Mouse (Mus musculus) embryonic facial prominence, embryonic 11.5 days (tissue): ENCODE data around the gene Ptgir. TPM values are rescaled to one million over a fixed set of nuclear protein-coding genes. Genes with fewer than 3 reads are reported as not detected.

ENCODE experiments used
- ATAC-seq: fragments of 200-750 bp; cut with Nextera tagmentation; replicated peaks from 2 replicates; pipeline ENCODE4 v1.8.0; 2017; ENCODE audit warnings: low read depth; ENCODE audit not compliant: insufficient number of reproducible peaks, low FRiP score, low TSS enrichment
- DNase-seq: peaks from one replicate; pipeline ENCODE4 v3.0.0-alpha.2; 2015; ENCODE audit warnings: low spot score
- H3K27ac ChIP-seq: fragments of 300-500 bp; sonication (generic); replicated peaks from 2 replicates; pipeline ENCODE4 v1.5.1; 2014; ENCODE audit warnings: mild to moderate bottlenecking, low read depth, low read length, control low read depth
- H3K27me3 ChIP-seq: fragments of 300-500 bp; sonication (generic); 2 replicates; pipeline ENCODE4 v1.6.1; 2014; ENCODE audit warnings: mild to moderate bottlenecking, low read length, moderate library complexity, mixed read lengths; ENCODE audit not compliant: control insufficient read depth, insufficient read depth
- H3K36me3 ChIP-seq: fragments of 300-500 bp; sonication (generic); replicated peaks from 2 replicates; pipeline ENCODE4 v1.6.1; 2014; ENCODE audit warnings: low read depth, mild to moderate bottlenecking, low read length, moderate library complexity, mixed read lengths; ENCODE audit not compliant: control insufficient read depth, insufficient read depth
- H3K4me1 ChIP-seq: fragments of 300-500 bp; sonication (generic); 2 replicates; pipeline ENCODE4 v1.6.1; 2014; ENCODE audit warnings: low read length, mixed read lengths; ENCODE audit not compliant: control insufficient read depth, insufficient read depth
- H3K4me2 ChIP-seq: fragments of 300-500 bp; sonication (generic); 2 replicates; pipeline ENCODE4 v1.6.1; 2014; ENCODE audit warnings: low read depth, mild to moderate bottlenecking, control low read depth, low read length, moderate library complexity
- H3K4me3 ChIP-seq: fragments of 300-500 bp; sonication (generic); 2 replicates; pipeline ENCODE4 v1.5.1; 2014; ENCODE audit warnings: low read depth, low read length, control low read depth
- H3K9ac ChIP-seq: fragments of 300-500 bp; sonication (generic); replicated peaks from 2 replicates; pipeline ENCODE4 v1.6.1; 2014; ENCODE audit warnings: mild to moderate bottlenecking, control low read depth, low read length
- H3K9me3 ChIP-seq: fragments of 300-500 bp; sonication (generic); replicated peaks from 2 replicates; pipeline ENCODE4 v1.6.1; 2016; ENCODE audit warnings: mild to moderate bottlenecking, low read length, inconsistent platforms, mixed read lengths; ENCODE audit not compliant: control insufficient read depth
- WGBS: fragments of 180-500 bp; shearing (Covaris S2); extraction: QIAGEN DNeasy Blood & Tissue Kit; methylation state at CpG from one replicate; pipeline ENCODE4 v1.1.7; 2014; 5-methylcytosine and 5-hydroxymethylcytosine counted together
- polyA plus RNA-seq: library from polyadenylated mRNA; unstranded; fragments of >200 nt; fragmentation: Nextera tagmentation; extraction: Ambion mirVana; gene quantifications from 2 replicates; pipeline ENCODE4 v1.2.1, GENCODE M21; 2014

The Ptgir gene
- polyA plus RNA-seq, 1 experiment from 2014 or later: 0.87 TPM

DNA sequence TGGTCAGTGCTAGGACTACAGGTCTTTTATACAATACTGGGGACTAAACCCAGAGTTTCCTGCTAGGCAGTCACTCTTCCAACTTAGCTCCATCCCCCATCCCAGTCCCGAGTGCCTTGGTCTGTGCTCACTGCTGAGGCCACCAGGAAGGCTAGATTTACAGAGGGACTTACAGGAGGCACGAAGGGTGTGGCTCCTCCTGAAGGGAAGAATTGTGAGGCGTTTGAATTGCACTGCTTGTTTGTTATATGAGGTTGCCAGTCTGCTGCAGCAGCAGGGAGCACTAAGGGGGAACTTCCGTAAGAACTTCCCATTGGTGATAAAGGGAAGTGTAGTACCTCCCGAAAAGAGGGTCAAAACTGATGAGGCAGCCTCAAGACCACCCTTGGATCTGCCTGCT lies 25.7 kb upstream of the Ptgir start:
- peaks cover 4% of the 10 kb centered on the region for H3K9me3 ChIP-seq
- peak overlapping the region; percentile 19; the same call in 1 of the 2 replicates for H3K9ac ChIP-seq
- peak overlapping the region; percentile 17; the same call in 1 of the 2 replicates for H3K4me2 ChIP-seq
- DNase-seq (no peak), ATAC-seq (no peak)
- WGBS: 10% methylated on average over 5 of the region's 5 CpGs
- peaks cover 20% of the 10 kb centered on the region for H3K36me3 ChIP-seq
- H3K27me3 ChIP-seq: no peaks in the 10 kb centered on the region
- H3K4me3 ChIP-seq: no peak overlapping the region
- H3K4me1 ChIP-seq: peaks cover 2% of the 10 kb centered on the region
- peak overlapping the region; percentile 83 for H3K27ac ChIP-seq

DNA sequence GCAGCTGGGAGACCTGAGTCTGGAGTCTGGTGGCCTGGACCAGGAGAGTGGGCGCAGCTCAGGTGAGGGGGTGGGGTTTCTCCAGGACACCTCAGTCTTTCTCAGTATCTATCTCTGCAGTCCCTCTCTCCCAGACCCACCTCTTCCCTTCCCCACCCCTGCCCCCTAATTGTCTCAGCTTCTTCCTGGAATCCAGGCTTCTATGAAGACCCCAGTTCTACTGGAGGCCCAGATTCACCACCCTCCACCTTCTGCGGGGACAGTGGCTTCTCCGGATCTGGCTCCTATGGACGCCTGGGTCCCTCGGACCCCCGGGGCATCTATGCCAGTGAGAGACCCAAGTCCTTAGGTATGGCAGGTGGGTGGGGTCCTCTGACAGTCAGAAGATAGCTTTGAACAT lies 23.1 kb upstream of the Ptgir start:
- Histone ChIP-seq H3K27ac (no peak overlapping the region), H3K9me3 (peaks cover 10% of the 10 kb centered on the region), H3K4me1 (peaks cover 2% of the 10 kb centered on the region; the same call in 1 of the 2 replicates), H3K4me3 (no peak overlapping the region), H3K4me2 (no peak overlapping the region), H3K27me3 (peaks cover 5% of the 10 kb centered on the region; the same call in 1 of the 2 replicates), H3K36me3 (peaks cover 28% of the 10 kb centered on the region), H3K9ac (no peak overlapping the region; the same call in 1 of the 2 replicates)
- WGBS: 86% methylated on average over 6 of the region's 6 CpGs
- no peak for ATAC-seq
- DNase-seq: no peak

DNA sequence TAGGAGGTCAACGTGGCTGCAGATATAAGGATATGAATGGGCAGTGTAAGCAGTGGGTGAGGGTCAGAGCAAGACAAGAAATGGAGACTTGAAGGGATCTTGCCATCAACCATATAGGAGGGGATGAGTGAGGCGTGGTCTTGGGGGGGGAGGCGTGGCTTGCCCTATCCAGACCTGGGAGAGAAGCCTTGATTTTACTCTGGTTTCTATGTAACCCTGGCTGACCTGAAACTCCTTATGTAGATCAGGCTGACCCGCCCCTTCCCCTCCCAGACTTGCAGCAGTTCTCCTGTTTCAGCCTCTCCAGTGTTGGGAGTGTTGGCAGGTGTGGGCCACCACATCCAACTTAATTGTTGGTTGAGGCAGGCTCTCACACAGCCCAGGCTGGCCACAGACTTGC lies 22.0 kb upstream of the Ptgir start:
- H3K4me2 ChIP-seq: no peak overlapping the region
- peaks cover 10% of the 10 kb centered on the region for H3K9me3 ChIP-seq

DNA sequence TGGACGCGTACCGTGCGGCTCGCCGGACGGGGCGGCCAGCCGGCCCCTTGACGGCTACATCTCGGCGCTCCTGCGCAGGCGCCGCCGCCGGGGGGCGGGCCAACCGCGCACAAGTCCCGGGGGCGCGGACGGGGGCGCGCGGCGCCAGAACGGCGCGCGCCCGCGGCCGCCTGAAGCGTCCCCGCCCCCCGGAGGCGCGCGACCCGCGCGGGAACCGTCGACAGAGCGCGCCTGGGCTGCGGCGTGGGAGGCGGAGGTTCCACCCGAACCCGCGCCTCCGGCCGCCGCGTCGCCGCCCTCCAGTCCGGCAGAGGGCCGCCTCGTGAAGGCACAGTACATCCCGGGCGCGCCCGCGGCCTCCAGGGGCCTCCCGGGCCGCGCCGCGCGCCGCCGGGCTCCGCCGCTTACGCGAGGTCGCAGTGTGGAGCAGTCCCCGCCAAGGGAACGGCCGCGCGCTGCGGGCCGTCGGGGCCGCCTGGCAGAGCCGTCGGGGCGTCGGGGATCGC lies 21.0 kb upstream of the Ptgir start:
- 0 out of 2 replicates have a peak overlapping the region, but pooled peaks have one; percentile 35 for H3K27ac ChIP-seq
- H3K9ac ChIP-seq: no peak overlapping the region
- peaks cover 10% of the 10 kb centered on the region for H3K9me3 ChIP-seq
- WGBS: 15% methylated on average over 53 of the region's 95 CpGs
- H3K27me3 ChIP-seq: peaks cover 5% of the 10 kb centered on the region; the same call in 1 of the 2 replicates
- ATAC-seq: no peak
- DNase-seq: peak; percentile 47
- peaks cover under 1% of the 10 kb centered on the region; the same call in 1 of the 2 replicates for H3K4me1 ChIP-seq
- peaks cover 28% of the 10 kb centered on the region for H3K36me3 ChIP-seq
- peak overlapping the region; percentile 29 for H3K4me2 ChIP-seq
- peak overlapping the region; percentile 15 for H3K4me3 ChIP-seq

More for the DNA sequence above, 22.0 kb upstream of the Ptgir start:
- ATAC-seq (no peak), DNase-seq (no peak)
- Histone ChIP-seq H3K9ac (no peak overlapping the region), H3K36me3 (peaks cover 28% of the 10 kb centered on the region), H3K4me1 (peaks cover 2% of the 10 kb centered on the region; the same call in 1 of the 2 replicates), H3K27me3 (peaks cover 5% of the 10 kb centered on the region; the same call in 1 of the 2 replicates), H3K4me3 (no peak overlapping the region), H3K27ac (no peak overlapping the region)
- 34% methylated on average over 4 of the region's 4 CpGs for WGBS

DNA sequence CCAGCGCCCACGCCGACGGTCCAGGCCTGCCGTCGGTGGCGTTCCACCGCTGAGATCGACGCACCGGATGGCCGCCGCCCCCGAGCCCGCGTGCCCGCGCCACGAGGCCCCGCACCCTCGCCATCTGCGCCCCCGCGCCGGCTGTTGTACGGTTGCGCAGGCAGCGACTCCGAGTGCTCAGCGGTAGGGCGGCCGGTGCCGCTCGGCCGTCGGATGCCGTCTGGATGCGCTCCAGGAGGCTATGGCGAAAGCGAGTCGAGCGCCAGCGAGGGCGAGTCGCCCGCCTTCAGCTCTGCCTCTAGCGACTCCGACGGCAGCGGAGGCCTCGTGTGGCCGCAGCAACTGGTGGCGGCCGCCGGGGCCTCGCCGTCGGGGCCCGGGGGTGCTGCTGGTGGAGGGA lies 20.4 kb upstream of the Ptgir start:
- ATAC-seq (no peak), DNase-seq (no peak)
- Histone ChIP-seq H3K4me3 (no peak overlapping the region), H3K9ac (no peak overlapping the region), H3K4me1 (no peaks in the 10 kb centered on the region), H3K27me3 (peaks cover 5% of the 10 kb centered on the region; the same call in 1 of the 2 replicates), H3K36me3 (peaks cover 28% of the 10 kb centered on the region), H3K27ac (no peak overlapping the region), H3K9me3 (peaks cover 10% of the 10 kb centered on the region), H3K4me2 (no peak overlapping the region)
- 53% methylated on average over 59 of the region's 59 CpGs for WGBS

DNA sequence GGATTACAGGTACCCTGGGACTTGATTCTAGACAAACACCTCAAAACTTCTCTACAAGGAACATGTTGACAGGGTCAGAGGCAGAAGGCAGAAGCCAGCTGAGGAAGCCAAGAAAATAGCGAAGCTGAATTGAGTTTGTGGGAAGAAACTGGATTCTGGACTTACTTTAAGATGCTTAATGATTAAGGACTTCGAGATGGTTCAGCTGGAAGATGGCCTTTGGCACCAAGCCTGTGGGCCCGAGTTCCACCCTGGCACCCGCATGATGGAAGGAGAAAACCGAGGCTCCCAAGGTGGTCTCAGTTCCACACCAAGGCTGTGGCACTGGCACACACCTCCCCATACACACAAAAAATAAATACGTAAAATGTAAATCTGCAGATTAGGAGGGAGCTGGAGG lies 15.8 kb upstream of the Ptgir start:
- H3K4me2 ChIP-seq: peak overlapping the region; percentile 42
- H3K27me3 ChIP-seq: peaks cover 5% of the 10 kb centered on the region; the same call in 1 of the 2 replicates
- 18% methylated on average over 6 of the region's 6 CpGs for WGBS
- peaks cover 6% of the 10 kb centered on the region; the same call in 1 of the 2 replicates for H3K9me3 ChIP-seq
- H3K4me1 ChIP-seq: peaks cover 9% of the 10 kb centered on the region
- peak overlapping the region; percentile 56 for H3K9ac ChIP-seq
- ATAC-seq: no peak; the same call in 1 of the 2 replicates
- H3K36me3 ChIP-seq: peaks cover 9% of the 10 kb centered on the region
- peak overlapping the region; percentile 25 for H3K4me3 ChIP-seq
- peak overlapping the region; percentile 87 for H3K27ac ChIP-seq
- peak; percentile 52 for DNase-seq

DNA sequence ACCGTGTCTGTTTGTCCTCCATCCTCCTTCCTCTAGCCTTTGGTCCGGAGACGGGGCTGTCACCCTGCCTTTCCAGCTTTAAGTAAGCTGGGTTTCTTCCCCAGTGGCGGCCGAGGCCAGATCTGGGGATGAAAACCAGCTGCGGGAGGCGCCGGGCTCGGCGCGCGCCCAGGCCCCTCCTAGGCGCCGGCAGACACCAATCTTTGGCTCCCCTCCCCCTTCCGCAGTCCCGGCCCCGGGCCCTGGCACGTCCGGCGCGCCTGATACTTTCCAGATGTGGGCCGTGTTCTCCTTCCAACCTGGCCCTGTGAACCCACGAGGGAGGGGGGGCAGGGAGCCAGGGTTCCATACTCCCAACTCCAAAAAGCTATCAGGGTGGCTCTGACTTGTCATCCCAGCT lies 15.3 kb upstream of the Ptgir start:
- Histone ChIP-seq H3K36me3 (peaks cover 5% of the 10 kb centered on the region), H3K4me3 (peak overlapping the region; percentile 25), H3K4me1 (peaks cover 9% of the 10 kb centered on the region), H3K27me3 (peaks cover 3% of the 10 kb centered on the region; the same call in 1 of the 2 replicates), H3K27ac (peak overlapping the region; percentile 87), H3K9me3 (peaks cover 2% of the 10 kb centered on the region; the same call in 1 of the 2 replicates), H3K9ac (peak overlapping the region; percentile 56), H3K4me2 (peak overlapping the region; percentile 68)
- ATAC-seq (peak; percentile 48), DNase-seq (peak; percentile 96)
- 2% methylated on average over 23 of the region's 23 CpGs for whole genome bisulfite sequencing

DNA sequence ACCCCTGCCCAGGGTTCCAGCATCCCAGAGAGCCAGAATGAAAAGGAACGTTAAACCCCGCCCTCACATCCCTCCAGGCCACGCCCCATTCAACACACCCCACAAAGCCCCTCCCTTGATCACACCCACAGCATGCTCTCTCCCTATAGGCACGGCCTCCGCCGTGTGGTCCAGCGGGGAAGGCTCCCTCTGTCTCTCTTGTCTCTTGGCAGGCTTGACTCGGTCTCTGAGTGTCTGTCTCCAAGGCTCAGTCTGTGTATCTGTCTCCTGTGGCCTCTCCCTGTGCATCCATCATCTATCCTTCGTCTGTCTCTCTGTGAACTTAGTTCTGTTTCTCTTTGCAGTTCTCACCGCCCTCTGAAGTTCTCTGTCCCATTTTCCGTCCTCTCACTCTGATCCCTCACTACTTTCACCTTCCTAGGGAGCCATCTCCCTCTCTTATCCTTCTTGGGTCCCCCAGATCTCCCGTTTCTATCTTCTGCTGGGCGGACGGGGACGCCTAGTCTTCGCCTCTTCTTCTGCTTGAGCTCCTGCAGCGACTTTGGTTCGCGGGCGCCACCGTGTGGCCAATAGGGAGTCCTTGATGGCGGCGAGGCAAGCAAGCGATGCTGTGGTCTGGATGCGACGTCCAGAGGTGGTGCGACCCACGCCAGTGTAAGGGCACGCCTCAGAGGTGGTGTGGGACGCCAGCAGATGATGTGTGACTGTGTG lies 14.5 kb upstream of the Ptgir start, which contains the start of gene Gng8:
Gene Gng8 (plus strand): TSS at position 146 of the 711 bp plus-strand sequence.
- Histone ChIP-seq H3K27me3 (no peaks in the 10 kb centered on the region; the same call in 1 of the 2 replicates), H3K9me3 (no peaks in the 10 kb centered on the region), H3K36me3 (no peaks in the 10 kb centered on the region; the same call in none of the 2 replicates), H3K4me2 (peak within 1 kb of the TSS; percentile 68), H3K4me1 (peaks cover 9% of the 10 kb centered on the region), H3K9ac (peak within 1 kb of the TSS; percentile 56), H3K4me3 (peak within 1 kb of the TSS; percentile 33), H3K27ac (peak within 1 kb of the TSS; percentile 87)
- peak; percentile 74 for ATAC-seq
- DNase-seq: peak; percentile 91
- WGBS: under 1% methylated on average over 30 of the region's 30 CpGs
